Mouse (Mus musculus): Measurements from ENCODE around the gene Chil1. TPM values are rescaled to one million over a fixed set of nuclear protein-coding genes. Genes with fewer than 3 reads are reported as not detected.

The Chil1 gene
- polyA plus RNA-seq, 1 experiment: 0.08 TPM

DNA sequence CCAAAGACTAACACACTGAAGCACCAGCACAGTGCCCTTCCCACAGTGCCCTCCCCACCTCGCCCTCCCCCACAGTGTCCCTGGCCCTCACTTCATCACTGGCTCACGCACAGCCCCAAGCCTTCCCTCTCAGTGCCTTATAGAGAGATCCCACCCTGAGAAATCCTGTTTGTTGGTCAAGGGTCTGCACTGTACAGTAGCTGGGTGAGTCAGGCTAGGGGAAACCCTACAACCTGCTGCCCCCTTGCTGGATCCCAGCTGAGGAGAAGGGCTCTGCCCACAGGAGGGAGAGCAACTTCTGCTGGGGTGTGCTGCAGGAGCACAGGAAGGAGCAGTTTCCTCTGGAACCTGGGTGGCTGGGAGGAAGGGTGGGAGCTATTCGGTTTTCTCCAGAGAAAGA lies 54.2 kb downstream of the Chil1 start:
- Histone ChIP-seq H3K4me3 (ENCODE audit: insufficient read depth, poor library complexity, severe bottlenecking) (no peak overlapping the region), H3ac (ENCODE audit: control insufficient read depth, insufficient read length, low read depth) (no peak overlapping the region), H3K27me3 (ENCODE audit: control insufficient read depth, insufficient read depth, insufficient read length) (peaks cover 49% of the 10 kb centered on the region), H3K36me3 (ENCODE audit: control insufficient read depth, insufficient read depth) (no peaks in the 10 kb centered on the region), H3K79me2 (ENCODE audit: control insufficient read depth, insufficient read depth) (no peaks in the 10 kb centered on the region), H3K79me3 (ENCODE audit: low read depth) (no peaks in the 10 kb centered on the region)
- TF ChIP-seq MYOD1 (IDR thresholded peaks at IDR 0.05; ENCODE audit: control insufficient read depth, insufficient read length, low read depth): no peak
- no peak for TF ChIP-seq MYOG (IDR thresholded peaks at IDR 0.05; ENCODE audit: control insufficient read depth, extremely low read depth, insufficient read length)
- no peak for TF ChIP-seq FOSL1 (IDR thresholded peaks at IDR 0.05; ENCODE audit: insufficient read depth, low read length, poor library complexity, severe bottlenecking)
- no peak for TF ChIP-seq MAX (IDR thresholded peaks at IDR 0.05)
- no peak for TF ChIP-seq CTCF (IDR thresholded peaks at IDR 0.05; ENCODE audit: control insufficient read depth, insufficient read depth, insufficient read length)
- no peak for TF ChIP-seq USF1 (IDR thresholded peaks at IDR 0.05; ENCODE audit: low read depth)
- no peak for TF ChIP-seq CEBPB (IDR thresholded peaks at IDR 0.05; ENCODE audit: low read depth)

- Histone ChIP-seq H3K27me3 (ENCODE audit: control insufficient read depth, insufficient read depth, insufficient read length) (peaks cover 52% of the 10 kb centered on the region), H3K36me3 (ENCODE audit: control insufficient read depth, insufficient read depth) (no peaks in the 10 kb centered on the region), H3K4me3 (ENCODE audit: insufficient read depth, poor library complexity, severe bottlenecking) (no peak overlapping the region), H3K79me2 (ENCODE audit: control insufficient read depth, insufficient read depth) (no peaks in the 10 kb centered on the region), H3ac (ENCODE audit: control insufficient read depth, insufficient read length, low read depth) (no peak overlapping the region), H3K79me3 (ENCODE audit: low read depth) (no peaks in the 10 kb centered on the region)
- TF ChIP-seq CTCF (IDR thresholded peaks at IDR 0.05; ENCODE audit: control insufficient read depth, insufficient read depth, insufficient read length) (no peak), MAX (IDR thresholded peaks at IDR 0.05) (no peak), USF1 (IDR thresholded peaks at IDR 0.05; ENCODE audit: low read depth) (no peak), MYOD1 (IDR thresholded peaks at IDR 0.05; ENCODE audit: control insufficient read depth, insufficient read length, low read depth) (no peak), CEBPB (IDR thresholded peaks at IDR 0.05; ENCODE audit: low read depth) (no peak), MYOG (IDR thresholded peaks at IDR 0.05; ENCODE audit: control insufficient read depth, extremely low read depth, insufficient read length) (no peak), FOSL1 (IDR thresholded peaks at IDR 0.05; ENCODE audit: insufficient read depth, low read length, poor library complexity, severe bottlenecking) (no peak)
These were observed 55.5 kb downstream of the Chil1 start for GRCm38 (mm10) chr1:134237438-134237837.

Other genes starting within 250 kb of the Chil1 start
- 0.53 TPM for gene Fmod, start 144.9 kb upstream of the Chil1 start, polyA plus RNA-seq (2012; fragmentation: generic; extraction: Trizol)
- gene Btg2, start 103.1 kb upstream of the Chil1 start, polyA plus RNA-seq (2012; fragmentation: generic; extraction: Trizol): 10.2 TPM
- gene Chit1, start 70.9 kb upstream of the Chil1 start, polyA plus RNA-seq (2012; fragmentation: generic; extraction: Trizol): 0.02 TPM
- 1.4 TPM for gene Mybph, start 11.3 kb downstream of the Chil1 start, polyA plus RNA-seq (2012; fragmentation: generic; extraction: Trizol)
- gene Adora1, start 53.3 kb downstream of the Chil1 start, polyA plus RNA-seq (2012; fragmentation: generic; extraction: Trizol): 0.05 TPM
- 22.0 TPM for gene Myog, start 107.8 kb downstream of the Chil1 start, polyA plus RNA-seq (2012; fragmentation: generic; extraction: Trizol)
- 0.35 TPM for gene Ppfia4, start 150.8 kb downstream of the Chil1 start, polyA plus RNA-seq (2012; fragmentation: generic; extraction: Trizol)
- gene Tmem183a, start 179.8 kb downstream of the Chil1 start, polyA plus RNA-seq (2012; fragmentation: generic; extraction: Trizol): 85.2 TPM
- gene 4933406M09Rik, start 203.8 kb downstream of the Chil1 start, polyA plus RNA-seq (2012; fragmentation: generic; extraction: Trizol): not detected
- 68.4 TPM for gene Cyb5r1, start 223.4 kb downstream of the Chil1 start, polyA plus RNA-seq (2012; fragmentation: generic; extraction: Trizol)
- gene Adipor1, start 233.2 kb downstream of the Chil1 start, polyA plus RNA-seq (2012; fragmentation: generic; extraction: Trizol): 65.7 TPM